Mouse (Mus musculus): ENCODE measurements around the gene Gm17660.

DNA sequence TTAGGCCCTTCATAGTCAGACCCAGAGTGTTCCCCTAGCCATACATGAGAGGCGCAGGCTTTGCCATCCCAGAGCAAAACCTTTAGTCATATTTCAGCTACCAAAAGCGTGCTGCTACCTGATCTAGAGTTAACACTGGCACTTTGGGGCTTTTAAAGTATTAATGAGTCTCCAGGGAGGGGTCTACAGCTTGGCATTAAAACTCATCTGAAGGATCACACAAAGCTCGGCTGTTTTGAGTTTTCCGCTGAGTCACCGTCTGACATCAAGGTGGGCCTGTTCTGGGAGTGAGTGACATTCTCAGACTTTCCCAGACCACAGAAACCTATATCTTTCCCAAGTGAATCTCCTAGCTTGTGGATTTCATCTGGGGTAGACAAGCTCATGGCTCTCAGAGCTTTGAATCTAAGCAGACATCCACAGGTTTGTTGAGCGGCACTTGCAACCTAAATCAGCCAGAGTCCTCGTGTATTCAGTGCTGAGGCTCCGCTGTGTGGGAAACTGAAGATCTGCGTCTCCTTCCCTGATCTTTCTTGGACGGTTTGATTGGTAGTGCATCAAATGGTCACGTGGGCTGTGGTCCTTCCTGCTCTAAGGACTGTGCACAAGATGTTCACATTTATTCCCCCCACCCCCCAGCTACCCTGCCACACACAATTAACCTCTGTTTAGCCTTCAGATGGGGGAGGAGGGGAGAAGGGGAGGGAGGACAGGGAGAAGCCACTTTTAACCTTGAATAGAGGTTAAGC lies 30.9 kb upstream of the Gm17660 start:
- TF ChIP-seq CTCF (IDR thresholded peaks at IDR 0.05; ENCODE audit: insufficient read depth, low read depth, low read length) (no peak), POLR2A (IDR thresholded peaks at IDR 0.05; ENCODE audit: insufficient read depth, low read depth, low read length) (no peak)

Measured in olfactory bulb, adult 2 months (tissue).